Mouse (Mus musculus) stomach, embryonic 15.5 days (tissue): ENCODE measurements around the gene Ube2e3. TPM values are rescaled to one million over a fixed set of nuclear protein-coding genes. Genes with fewer than 3 reads are reported as not detected.

Source experiments
- ATAC-seq: fragments of 200-750 bp; cut with Nextera tagmentation; 2 replicates; pipeline ENCODE4 v1.8.0; 2017; ENCODE audit warnings: low read depth, moderate number of reproducible peaks, moderate TSS enrichment; ENCODE audit not compliant: insufficient read depth, low FRiP score
- H3K27ac ChIP-seq: fragments of 300-500 bp; sonication (generic); 2 replicates; pipeline ENCODE4 v1.5.1; 2015; ENCODE audit warnings: mild to moderate bottlenecking, inconsistent platforms
- H3K27me3 ChIP-seq: fragments of 300-500 bp; sonication (generic); replicated peaks from 2 replicates; pipeline ENCODE4 v1.6.1; 2015; ENCODE audit warnings: inconsistent platforms
- H3K36me3 ChIP-seq: fragments of 300-500 bp; sonication (generic); 2 replicates; pipeline ENCODE4 v1.6.1; 2015; ENCODE audit warnings: inconsistent platforms
- H3K4me1 ChIP-seq: fragments of 300-500 bp; sonication (generic); 2 replicates; pipeline ENCODE4 v1.6.1; 2015; ENCODE audit warnings: inconsistent platforms
- H3K4me2 ChIP-seq: fragments of 300-500 bp; sonication (generic); 2 replicates; pipeline ENCODE4 v1.6.1; 2015; ENCODE audit warnings: mild to moderate bottlenecking, inconsistent platforms
- H3K4me3 ChIP-seq: fragments of 300-500 bp; sonication (generic); replicated peaks from 2 replicates; pipeline ENCODE4 v1.5.1; 2015; ENCODE audit warnings: inconsistent platforms
- H3K9ac ChIP-seq: fragments of 300-500 bp; sonication (generic); 2 replicates; pipeline ENCODE4 v1.6.1; 2015; ENCODE audit warnings: inconsistent platforms
- H3K9me3 ChIP-seq: fragments of 300-500 bp; sonication (generic); 2 replicates; pipeline ENCODE4 v1.6.1; 2016; ENCODE audit warnings: inconsistent platforms
- WGBS: fragments of 180-500 bp; shearing (Covaris S2); methylation state at CpG from one replicate; pipeline ENCODE4 v1.1.7; 2015; 5-methylcytosine and 5-hydroxymethylcytosine counted together
- polyA plus RNA-seq: library from polyadenylated mRNA; unstranded; fragments of >200 nt; fragmentation: Nextera tagmentation; extraction: Ambion mirVana; gene quantifications from 2 replicates; pipeline ENCODE4 v1.2.1, GENCODE M21; 2015

The Ube2e3 gene
- polyA plus RNA-seq, 1 experiment from 2014 or later, result 121 TPM

GRCm38 (mm10) chr2:78868511-78868854 lies 559 bp downstream of the Ube2e3 start:
- WGBS, result under 1% methylated on average over 38 of the region's 44 CpGs
- peak; percentile 80 for ATAC-seq
- H3K27ac ChIP-seq, result peak overlapping the region; percentile 97

GRCm38 (mm10) chr2:78868951-78869720 lies 1.2 kb downstream of the Ube2e3 start:
- Histone ChIP-seq H3K36me3 (no peaks in the 10 kb centered on the region), H3K27ac (peak overlapping the region; percentile 97), H3K9ac (peak overlapping the region; percentile 87), H3K4me3 (peak overlapping the region; percentile 77), H3K9me3 (no peaks in the 10 kb centered on the region), H3K4me2 (peak overlapping the region; percentile 80), H3K4me1 (peaks cover 11% of the 10 kb centered on the region), H3K27me3 (no peaks in the 10 kb centered on the region)
- WGBS, result under 1% methylated on average over 81 of the region's 114 CpGs
- ATAC-seq, result peak; percentile 91

More at GRCm38 (mm10) chr2:78868511-78868854, 559 bp downstream of the Ube2e3 start:
- no peaks in the 10 kb centered on the region for H3K27me3 ChIP-seq
- no peaks in the 10 kb centered on the region for H3K36me3 ChIP-seq
- H3K4me3 ChIP-seq, result peak overlapping the region; percentile 77
- H3K4me2 ChIP-seq, result peak overlapping the region; percentile 80
- H3K4me1 ChIP-seq, result peaks cover 11% of the 10 kb centered on the region
- peak overlapping the region; percentile 11; the same call in 1 of the 2 replicates for H3K9ac ChIP-seq
- H3K9me3 ChIP-seq, result no peaks in the 10 kb centered on the region

GRCm38 (mm10) chr2:78869721-78870442 lies 2.0 kb downstream of the Ube2e3 start:
- 1% methylated on average over 33 of the region's 35 CpGs for WGBS
- ATAC-seq, result no peak
- H3K27me3 ChIP-seq, result no peaks in the 10 kb centered on the region

GRCm38 (mm10) chr2:78870443-78871025 lies 2.6 kb downstream of the Ube2e3 start:
- Histone ChIP-seq H3K9me3 (no peaks in the 10 kb centered on the region), H3K4me1 (peaks cover 11% of the 10 kb centered on the region), H3K36me3 (no peaks in the 10 kb centered on the region), H3K4me3 (peak overlapping the region; percentile 77), H3K27me3 (no peaks in the 10 kb centered on the region), H3K9ac (peak overlapping the region; percentile 87; the same call in 1 of the 2 replicates), H3K4me2 (peak overlapping the region; percentile 80), H3K27ac (peak overlapping the region; percentile 44; the same call in 1 of the 2 replicates)
- ATAC-seq, result no peak
- 8% methylated on average over 10 of the region's 10 CpGs for WGBS

More at GRCm38 (mm10) chr2:78869721-78870442, 2.0 kb downstream of the Ube2e3 start:
- peak overlapping the region; percentile 97 for H3K27ac ChIP-seq
- H3K4me1 ChIP-seq, result peaks cover 11% of the 10 kb centered on the region
- peak overlapping the region; percentile 80 for H3K4me2 ChIP-seq
- peak overlapping the region; percentile 87 for H3K9ac ChIP-seq
- peak overlapping the region; percentile 77 for H3K4me3 ChIP-seq
- H3K36me3 ChIP-seq, result no peaks in the 10 kb centered on the region
- H3K9me3 ChIP-seq, result no peaks in the 10 kb centered on the region

GRCm38 (mm10) chr2:78871971-78872860 lies 4.3 kb downstream of the Ube2e3 start:
- Histone ChIP-seq H3K27ac (peak overlapping the region; percentile 11; the same call in 1 of the 2 replicates), H3K4me1 (peaks cover 11% of the 10 kb centered on the region)

GRCm38 (mm10) chr2:78873946-78874345 lies 6.0 kb downstream of the Ube2e3 start:
- H3K27ac ChIP-seq, result no peak overlapping the region
- H3K27me3 ChIP-seq, result no peaks in the 10 kb centered on the region
- H3K4me1 ChIP-seq, result peaks cover 11% of the 10 kb centered on the region
- WGBS, result 30% methylated on average over 2 of the region's 2 CpGs
- no peaks in the 10 kb centered on the region for H3K36me3 ChIP-seq
- H3K9me3 ChIP-seq, result no peaks in the 10 kb centered on the region
- H3K4me3 ChIP-seq, result no peak overlapping the region
- H3K4me2 ChIP-seq, result peak overlapping the region; percentile 3; the same call in 1 of the 2 replicates
- no peak for ATAC-seq
- H3K9ac ChIP-seq, result no peak overlapping the region

More at GRCm38 (mm10) chr2:78871971-78872860, 4.3 kb downstream of the Ube2e3 start:
- Histone ChIP-seq H3K9me3 (no peaks in the 10 kb centered on the region), H3K27me3 (no peaks in the 10 kb centered on the region), H3K9ac (no peak overlapping the region), H3K4me3 (peak overlapping the region; percentile 29), H3K4me2 (peak overlapping the region; percentile 80), H3K36me3 (no peaks in the 10 kb centered on the region)
- no peak for ATAC-seq
- WGBS, result 15% methylated on average over 8 of the region's 8 CpGs

GRCm38 (mm10) chr2:78876002-78876401 lies 8.1 kb downstream of the Ube2e3 start:
- peaks cover 11% of the 10 kb centered on the region for H3K4me1 ChIP-seq
- H3K27me3 ChIP-seq, result no peaks in the 10 kb centered on the region
- no peaks in the 10 kb centered on the region for H3K9me3 ChIP-seq
- no peak for ATAC-seq
- H3K36me3 ChIP-seq, result no peaks in the 10 kb centered on the region
- H3K9ac ChIP-seq, result no peak overlapping the region
- H3K4me3 ChIP-seq, result no peak overlapping the region
- H3K27ac ChIP-seq, result no peak overlapping the region
- H3K4me2 ChIP-seq, result no peak overlapping the region

- ATAC-seq, result peak; percentile 79; the same call in 1 of the 2 replicates
- WGBS, result 83% methylated on average over 1 of the region's 1 CpGs
- H3K36me3 ChIP-seq, result no peaks in the 10 kb centered on the region
- no peak overlapping the region for H3K4me3 ChIP-seq
- no peaks in the 10 kb centered on the region for H3K9me3 ChIP-seq
- no peaks in the 10 kb centered on the region for H3K27me3 ChIP-seq
- no peak overlapping the region for H3K9ac ChIP-seq
- H3K27ac ChIP-seq, result no peak overlapping the region
- no peaks in the 10 kb centered on the region for H3K4me1 ChIP-seq
- no peak overlapping the region for H3K4me2 ChIP-seq
Observed at GRCm38 (mm10) chr2:78882068-78882467, 14.1 kb downstream of the Ube2e3 start.

- H3K27me3 ChIP-seq, result no peaks in the 10 kb centered on the region
- H3K4me3 ChIP-seq, result no peak overlapping the region
- no peaks in the 10 kb centered on the region for H3K9me3 ChIP-seq
- H3K4me1 ChIP-seq, result no peaks in the 10 kb centered on the region
- H3K4me2 ChIP-seq, result no peak overlapping the region
- no peak overlapping the region for H3K27ac ChIP-seq
- 90% methylated on average over 3 of the region's 3 CpGs for WGBS
- H3K9ac ChIP-seq, result no peak overlapping the region
- no peaks in the 10 kb centered on the region for H3K36me3 ChIP-seq
- ATAC-seq, result peak; percentile 83; the same call in 1 of the 2 replicates
Observed at GRCm38 (mm10) chr2:78882743-78883433, 15.0 kb downstream of the Ube2e3 start.

GRCm38 (mm10) chr2:78886446-78886845 lies 18.5 kb downstream of the Ube2e3 start:
- Histone ChIP-seq H3K4me3 (no peak overlapping the region), H3K27ac (no peak overlapping the region), H3K4me2 (no peak overlapping the region), H3K36me3 (no peaks in the 10 kb centered on the region), H3K9ac (no peak overlapping the region), H3K27me3 (no peaks in the 10 kb centered on the region), H3K4me1 (no peaks in the 10 kb centered on the region), H3K9me3 (no peaks in the 10 kb centered on the region)
- 76% methylated on average over 2 of the region's 2 CpGs for WGBS
- ATAC-seq, result no peak
